Mouse (Mus musculus) heart, embryonic 11.5 days (tissue): ENCODE data around the gene Rap2b. TPM values are rescaled to one million over a fixed set of nuclear protein-coding genes. Genes with fewer than 3 reads are reported as not detected.

Experiments used
- ATAC-seq: fragments of 200-750 bp; cut with Nextera tagmentation; replicated peaks from 2 replicates; pipeline ENCODE4 v1.8.0; 2017; ENCODE audit warnings: moderate library complexity; ENCODE audit not compliant: insufficient number of reproducible peaks, low FRiP score, low TSS enrichment
- H3K27ac ChIP-seq: fragments of 300-500 bp; sonication (generic); 2 replicates; pipeline ENCODE4 v1.5.1; 2014; ENCODE audit warnings: mild to moderate bottlenecking, low read depth, low read length
- H3K27me3 ChIP-seq: fragments of 300-500 bp; sonication (generic); 2 replicates; pipeline ENCODE4 v1.6.1; 2014; ENCODE audit warnings: mild to moderate bottlenecking, low read length, mixed read lengths; ENCODE audit not compliant: control insufficient read depth, insufficient read depth
- H3K36me3 ChIP-seq: fragments of 300-500 bp; sonication (generic); 2 replicates; pipeline ENCODE4 v1.6.1; 2014; ENCODE audit warnings: mild to moderate bottlenecking, low read length, moderate library complexity, mixed read lengths; ENCODE audit not compliant: control insufficient read depth, insufficient read depth
- H3K4me1 ChIP-seq: fragments of 300-500 bp; sonication (generic); 2 replicates; pipeline ENCODE4 v1.6.1; 2014; ENCODE audit warnings: low read length; ENCODE audit not compliant: control insufficient read depth, insufficient read depth
- H3K4me2 ChIP-seq: fragments of 300-500 bp; sonication (generic); 2 replicates; pipeline ENCODE4 v1.6.1; 2014; ENCODE audit warnings: mild to moderate bottlenecking, moderate library complexity
- H3K4me3 ChIP-seq: fragments of 300-500 bp; sonication (generic); 2 replicates; pipeline ENCODE4 v1.5.1; 2014; ENCODE audit warnings: low read depth, low read length
- H3K9ac ChIP-seq: fragments of 300-500 bp; sonication (generic); 2 replicates; pipeline ENCODE4 v1.6.1; 2014; ENCODE audit warnings: mild to moderate bottlenecking, low read depth, low read length, moderate library complexity
- H3K9me3 ChIP-seq: fragments of 300-500 bp; sonication (generic); replicated peaks from 2 replicates; pipeline ENCODE4 v1.6.1; 2016; ENCODE audit warnings: low read length; ENCODE audit not compliant: control insufficient read depth
- WGBS: fragments of 180-500 bp; shearing (Covaris S2); extraction: QIAGEN DNeasy Blood & Tissue Kit; methylation state at CpG from one replicate; pipeline ENCODE4 v1.1.7; 2014; ENCODE audit not compliant: insufficient replicate concordance; 5-methylcytosine and 5-hydroxymethylcytosine counted together
- polyA plus RNA-seq: library from polyadenylated mRNA; unstranded; fragments of >200 nt; fragmentation: Nextera tagmentation; extraction: Ambion mirVana; gene quantifications from 2 replicates; pipeline ENCODE4 v1.2.1, GENCODE M21; 2014

The Rap2b gene
- polyA plus RNA-seq, 1 experiment from 2014 or later = 7.4 TPM

DNA sequence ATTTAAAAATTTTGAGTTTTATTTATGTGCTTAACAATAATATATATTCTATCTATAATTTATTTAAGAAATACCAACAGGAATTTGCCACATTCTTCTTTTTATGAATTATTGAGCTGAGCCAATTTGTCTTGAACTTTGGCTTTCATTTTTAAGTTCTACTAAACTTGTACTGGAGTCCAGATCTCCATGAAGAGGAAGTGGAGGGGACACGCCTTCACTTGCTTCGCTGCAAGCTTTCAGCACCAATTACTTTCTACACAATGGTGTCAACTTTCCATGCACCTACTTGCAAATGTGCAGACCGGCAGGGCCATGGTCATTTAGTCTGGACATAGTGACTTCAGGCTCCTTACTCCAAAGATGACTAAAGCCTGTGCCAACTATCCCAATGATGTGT, 32.1 kb downstream of the Rap2b start:
- WGBS = 65% methylated on average over 3 of the region's 3 CpGs
- H3K9ac ChIP-seq = no peak overlapping the region
- ATAC-seq = no peak
- no peak overlapping the region for H3K4me2 ChIP-seq
- no peak overlapping the region for H3K4me3 ChIP-seq
- H3K4me1 ChIP-seq = no peaks in the 10 kb centered on the region
- no peaks in the 10 kb centered on the region for H3K27me3 ChIP-seq
- no peaks in the 10 kb centered on the region for H3K9me3 ChIP-seq
- H3K36me3 ChIP-seq = no peaks in the 10 kb centered on the region
- no peak overlapping the region for H3K27ac ChIP-seq

GRCm38 (mm10) chr3:61395382-61395781, 33.9 kb downstream of the Rap2b start:
- Histone ChIP-seq H3K36me3 (no peaks in the 10 kb centered on the region), H3K4me3 (no peak overlapping the region), H3K27me3 (no peaks in the 10 kb centered on the region), H3K4me2 (no peak overlapping the region), H3K4me1 (no peaks in the 10 kb centered on the region), H3K9me3 (no peaks in the 10 kb centered on the region), H3K27ac (no peak overlapping the region), H3K9ac (no peak overlapping the region)
- 81% methylated on average over 3 of the region's 3 CpGs for WGBS
- ATAC-seq = no peak

DNA sequence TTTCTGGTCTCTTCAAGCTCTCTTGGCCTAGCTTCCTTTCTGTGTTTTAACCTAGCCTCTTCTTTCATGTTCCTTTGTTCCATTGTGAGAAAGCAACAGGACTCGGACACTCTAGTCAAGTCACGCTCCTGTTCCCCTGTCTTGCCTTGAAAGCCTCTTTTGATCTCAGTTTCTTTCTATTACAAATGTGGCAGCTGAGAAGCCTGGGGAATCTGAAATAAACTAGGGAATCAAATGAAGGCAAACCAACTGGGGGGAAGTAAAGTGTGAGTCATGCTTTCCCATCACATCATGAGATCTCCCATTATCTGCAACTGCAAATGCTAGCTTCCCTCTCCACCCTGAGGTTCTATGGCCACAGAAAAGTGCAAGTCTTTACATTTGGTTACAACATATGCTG, 35.3 kb downstream of the Rap2b start:
- no peaks in the 10 kb centered on the region for H3K36me3 ChIP-seq
- no peak overlapping the region for H3K4me3 ChIP-seq
- no peak overlapping the region for H3K4me2 ChIP-seq
- H3K4me1 ChIP-seq = no peaks in the 10 kb centered on the region
- no peaks in the 10 kb centered on the region for H3K27me3 ChIP-seq
- H3K9me3 ChIP-seq = no peaks in the 10 kb centered on the region
- 76% methylated on average over 2 of the region's 2 CpGs for WGBS
- ATAC-seq = no peak
- H3K27ac ChIP-seq = no peak overlapping the region
- H3K9ac ChIP-seq = no peak overlapping the region

- no peaks in the 10 kb centered on the region for H3K9me3 ChIP-seq
- no peak overlapping the region for H3K27ac ChIP-seq
- H3K36me3 ChIP-seq = no peaks in the 10 kb centered on the region
- H3K4me3 ChIP-seq = no peak overlapping the region
- no peaks in the 10 kb centered on the region for H3K27me3 ChIP-seq
- WGBS = 39% methylated on average over 1 of the region's 1 CpGs
- H3K9ac ChIP-seq = no peak overlapping the region
- no peak for ATAC-seq
- H3K4me2 ChIP-seq = no peak overlapping the region
- no peaks in the 10 kb centered on the region for H3K4me1 ChIP-seq
These were observed 39.5 kb downstream of the Rap2b start for GRCm38 (mm10) chr3:61400823-61401387.

DNA sequence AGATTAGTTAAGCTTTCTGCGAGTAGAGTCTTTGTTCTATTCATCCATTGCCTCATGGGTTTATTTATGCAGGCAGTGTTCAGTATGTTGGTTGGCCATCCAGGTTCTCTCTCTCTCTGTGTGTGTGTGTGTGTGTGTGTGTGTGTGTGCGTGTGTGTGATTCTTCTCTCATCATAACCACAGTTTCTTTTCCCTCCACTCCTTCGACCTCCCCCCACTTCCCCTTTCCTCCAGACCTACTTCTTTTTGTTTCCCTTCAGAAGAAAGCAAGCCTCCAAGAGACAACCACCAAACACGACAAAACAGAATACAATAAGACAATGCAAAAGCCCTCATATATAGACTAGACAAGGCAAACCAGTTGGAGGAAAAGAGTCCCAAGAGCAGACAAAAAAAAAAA, 45.5 kb downstream of the Rap2b start:
- Histone ChIP-seq H3K4me3 (no peak overlapping the region), H3K27me3 (no peaks in the 10 kb centered on the region), H3K27ac (no peak overlapping the region), H3K4me1 (no peaks in the 10 kb centered on the region), H3K36me3 (no peaks in the 10 kb centered on the region), H3K9ac (no peak overlapping the region), H3K9me3 (no peaks in the 10 kb centered on the region), H3K4me2 (no peak overlapping the region)
- WGBS = 69% methylated on average over 4 of the region's 4 CpGs
- no peak for ATAC-seq

- Histone ChIP-seq H3K9ac (no peak overlapping the region), H3K4me3 (no peak overlapping the region), H3K9me3 (no peaks in the 10 kb centered on the region), H3K27ac (peak overlapping the region; percentile 54), H3K4me2 (no peak overlapping the region), H3K27me3 (no peaks in the 10 kb centered on the region), H3K4me1 (no peaks in the 10 kb centered on the region), H3K36me3 (no peaks in the 10 kb centered on the region)
- WGBS = 50% methylated on average over 6 of the region's 6 CpGs
- no peak; the same call in 1 of the 2 replicates for ATAC-seq
These were observed 48.2 kb downstream of the Rap2b start for GRCm38 (mm10) chr3:61409683-61410082.

- no peak for ATAC-seq
- H3K4me3 ChIP-seq = no peak overlapping the region
- H3K9me3 ChIP-seq = no peaks in the 10 kb centered on the region
- no peaks in the 10 kb centered on the region for H3K4me1 ChIP-seq
- no peaks in the 10 kb centered on the region for H3K27me3 ChIP-seq
- WGBS = 85% methylated on average over 1 of the region's 1 CpGs
- H3K4me2 ChIP-seq = no peak overlapping the region
- no peaks in the 10 kb centered on the region for H3K36me3 ChIP-seq
- H3K27ac ChIP-seq = no peak overlapping the region
- H3K9ac ChIP-seq = no peak overlapping the region
These were observed 54.4 kb downstream of the Rap2b start for GRCm38 (mm10) chr3:61415883-61416282.

Other genes with a start within 250 kb of the Rap2b start
- gene B430305J03Rik, start 4.3 kb downstream of the Rap2b start, polyA plus RNA-seq = not detected in 2 replicates